Mouse (Mus musculus) ovary, postnatal 14 days (tissue): ENCODE data around the gene Nrg4.
"Not testable (repeated sequence)": the region's sequence is repeated elsewhere in the genome, so short reads cannot be mapped to it uniquely, and the experiment has no call there.

Experiments used
- DNase-seq: peaks from one replicate; pipeline ENCODE4 v3.0.0; 2022; ENCODE audit warnings: low spot score

Nrg4 gene

GRCm38 (mm10) chr9:55252097-55252496 is 74.5 kb downstream of the Nrg4 start:
- not testable (repeated sequence) for DNase-seq

GRCm38 (mm10) chr9:55250595-55251247 is 75.9 kb downstream of the Nrg4 start:
- no peak for DNase-seq

DNA sequence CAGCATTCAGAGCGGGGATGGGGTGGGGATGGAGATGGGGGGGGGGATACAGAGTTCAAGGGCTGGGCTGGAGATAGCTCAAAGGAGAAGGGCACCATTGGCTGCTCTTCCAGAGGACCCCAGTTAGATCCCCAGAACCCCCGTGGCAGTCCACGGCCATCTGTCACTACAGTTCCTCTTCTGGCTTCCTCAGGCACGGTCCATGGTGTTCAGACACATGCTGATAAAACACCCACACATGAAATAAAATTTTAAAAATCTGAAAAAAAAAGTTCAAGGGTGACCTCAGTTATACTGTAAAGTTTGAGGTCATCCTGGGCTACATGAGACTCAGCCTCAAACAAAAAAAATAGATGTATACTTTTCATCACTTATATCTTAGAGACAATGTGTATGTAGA is 78.2 kb downstream of the Nrg4 start:
- no peak for DNase-seq

DNA sequence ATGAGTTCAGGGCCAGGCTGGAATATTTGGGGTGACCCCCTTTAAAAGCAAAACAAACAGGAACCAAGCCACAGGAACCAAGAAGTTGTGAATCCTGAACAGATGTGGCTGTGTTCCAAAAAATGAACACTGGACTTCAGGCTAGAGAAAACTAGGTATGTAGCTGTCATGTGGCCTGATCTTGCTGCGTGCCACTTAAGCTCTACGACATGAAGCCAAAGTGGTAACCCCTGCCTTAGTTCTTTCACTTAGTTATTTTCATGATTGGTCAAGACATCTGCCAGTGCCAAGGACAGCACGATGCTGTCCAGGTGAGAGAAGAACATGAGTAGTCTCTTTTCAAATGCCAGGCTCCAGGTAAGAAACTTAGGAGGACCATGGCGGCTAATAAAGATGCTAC is 79.7 kb downstream of the Nrg4 start:
- no peak for DNase-seq

- no peak for DNase-seq
These were observed 80.2 kb downstream of the Nrg4 start for GRCm38 (mm10) chr9:55246440-55246839.

DNA sequence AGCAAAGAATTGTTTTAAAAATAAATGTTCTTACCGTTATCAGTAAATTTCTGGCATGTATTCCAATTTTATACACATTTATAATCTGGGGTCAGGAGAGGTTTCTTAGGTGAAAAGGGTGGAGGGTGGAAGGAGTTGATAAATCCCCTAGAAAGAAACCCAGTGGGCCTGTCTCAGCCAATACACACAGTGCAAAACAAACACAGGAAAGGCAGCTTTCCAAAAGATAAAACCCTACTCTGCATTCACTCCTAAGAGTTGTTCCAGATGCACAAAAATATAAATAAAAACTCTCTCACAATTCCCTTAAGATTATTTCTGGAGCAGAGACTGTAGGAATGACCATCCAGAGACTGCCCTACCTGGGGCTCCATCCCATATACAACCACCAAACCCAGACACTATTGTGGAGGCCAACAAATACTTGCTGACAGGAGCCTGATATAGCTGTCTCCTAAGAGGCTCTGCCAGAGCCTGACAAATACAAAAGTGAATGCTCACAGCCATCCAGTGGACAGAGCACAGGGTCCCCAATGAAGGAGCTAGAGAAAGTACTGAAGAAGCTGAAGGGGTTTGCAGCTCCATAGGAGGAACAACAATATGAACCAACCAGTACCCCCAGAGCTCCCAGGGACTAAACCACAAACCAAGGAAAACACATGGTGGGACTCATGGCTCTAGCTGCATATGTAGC is 81.4 kb downstream of the Nrg4 start:
- DNase-seq, result not testable (repeated sequence)

- no peak for DNase-seq
These were observed 82.6 kb downstream of the Nrg4 start for GRCm38 (mm10) chr9:55244079-55244478.

DNA sequence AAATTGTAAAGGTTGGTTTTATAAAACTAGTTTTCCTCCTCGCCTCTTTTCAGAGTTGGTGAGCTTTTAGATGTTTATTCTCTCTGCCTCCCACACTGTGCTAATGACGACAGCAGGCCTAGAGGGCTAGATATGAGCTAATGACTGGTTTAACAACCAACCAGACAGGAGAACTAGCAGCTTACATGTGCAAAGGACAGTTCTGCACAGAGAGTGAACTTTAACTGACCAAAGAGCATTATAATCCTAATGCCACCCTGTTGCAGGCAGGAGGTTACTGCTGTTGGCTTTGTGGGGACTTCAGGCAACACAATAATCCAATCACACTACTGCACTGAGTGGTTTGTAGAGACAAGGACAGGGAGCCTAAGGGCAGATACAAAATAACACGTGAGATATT is 83.4 kb downstream of the Nrg4 start:
- no peak for DNase-seq

DNA sequence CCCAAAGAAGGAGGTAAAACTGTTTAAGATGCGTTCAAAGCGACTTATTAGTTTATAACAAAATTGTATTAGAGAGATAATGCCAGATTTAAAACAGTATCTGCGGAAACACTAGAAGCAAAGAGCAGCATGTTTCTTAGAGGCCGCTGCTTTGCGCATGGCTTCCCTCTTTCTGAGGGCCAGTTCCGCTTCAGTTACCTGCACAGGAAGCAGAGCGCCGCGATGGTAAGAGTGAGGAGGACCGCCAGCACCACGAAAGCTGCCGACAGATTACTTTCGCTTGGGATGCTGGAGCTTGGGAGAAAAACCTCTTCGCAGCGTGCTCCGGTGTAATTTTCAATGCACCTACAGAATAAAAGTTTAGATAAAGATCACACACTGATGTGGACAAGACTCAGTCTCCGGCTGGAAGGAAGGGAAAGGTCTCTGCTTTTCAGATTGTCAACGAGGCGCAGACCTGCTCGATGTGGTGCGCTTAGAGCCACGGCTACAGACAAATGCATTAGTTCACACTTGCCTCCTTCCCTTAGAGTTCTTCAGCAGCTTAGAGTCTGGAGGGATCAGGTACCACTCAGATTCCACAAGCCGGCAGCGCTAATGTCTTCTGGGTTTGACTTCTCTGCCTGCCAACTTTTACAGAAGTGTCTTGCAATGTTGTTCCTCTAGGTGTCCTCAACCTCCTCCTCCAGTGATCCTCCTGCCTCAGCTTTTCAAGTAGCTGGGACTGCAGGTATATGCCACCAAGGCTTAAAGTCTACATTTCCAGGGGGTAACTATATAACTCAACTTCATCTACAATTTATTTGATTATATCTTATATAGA is 84.6 kb downstream of the Nrg4 start:
- no peak for DNase-seq

DNA sequence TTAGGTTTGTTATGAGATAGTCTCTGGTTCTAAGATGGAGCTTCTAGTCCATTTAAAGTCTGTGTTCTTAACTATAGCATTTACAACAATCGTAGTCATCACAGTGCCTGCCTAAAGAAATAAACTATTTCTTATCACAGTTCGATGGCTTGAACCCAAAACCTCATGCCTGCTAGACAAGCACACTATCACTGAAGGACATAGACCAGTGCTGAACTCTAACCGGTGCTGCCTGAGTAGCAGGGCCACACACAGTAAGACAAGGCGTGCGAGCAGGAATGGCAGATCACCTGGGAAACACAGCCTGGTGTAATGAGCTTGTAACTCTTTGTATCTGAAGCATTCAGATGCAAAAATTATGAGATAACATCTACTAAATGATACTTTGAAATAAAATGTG is 85.8 kb downstream of the Nrg4 start:
- no peak for DNase-seq

DNA sequence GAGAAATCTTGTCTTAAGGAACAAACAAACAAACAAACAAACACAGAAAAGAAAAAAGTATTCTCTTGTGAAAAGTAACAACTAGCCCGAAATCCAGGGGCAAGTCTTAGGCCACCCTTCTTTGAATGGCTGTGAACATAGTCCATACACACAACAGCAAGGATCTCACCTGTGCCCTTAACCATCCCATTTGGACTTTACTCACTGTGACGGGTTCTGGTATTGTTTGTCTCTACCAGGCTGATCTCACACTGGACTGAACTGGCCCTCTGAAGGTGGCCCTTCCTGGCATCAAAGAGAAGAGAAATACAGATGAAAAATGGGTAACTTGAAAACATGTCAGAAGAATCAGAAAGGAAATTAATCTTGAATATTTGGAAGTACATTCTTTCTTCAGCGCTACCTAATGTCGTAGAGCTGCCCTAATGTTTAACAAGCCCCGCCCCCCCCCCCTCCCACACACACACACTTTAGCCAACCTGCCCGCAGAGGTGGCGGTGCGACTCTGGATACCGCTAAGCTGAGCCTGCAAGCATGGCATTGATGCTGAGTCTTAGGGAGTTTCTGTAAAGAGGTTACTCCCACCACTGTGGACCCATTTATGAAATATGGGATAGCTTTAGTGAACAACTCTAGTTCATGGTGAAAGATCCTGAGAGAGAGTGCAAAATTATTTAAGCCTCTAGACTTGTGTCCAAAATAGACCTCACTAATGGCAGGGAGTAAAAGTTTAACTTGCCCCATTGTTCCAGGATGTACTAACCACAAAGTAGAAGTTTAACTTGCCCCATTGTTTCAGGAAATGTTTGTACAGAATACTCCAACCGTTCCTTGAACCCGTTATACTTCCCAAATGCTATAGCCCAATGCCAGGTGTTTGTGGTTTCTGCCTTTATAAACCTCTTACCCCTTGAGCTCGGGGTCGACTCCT is 90.1 kb downstream of the Nrg4 start:
- DNase-seq, result no peak

DNA sequence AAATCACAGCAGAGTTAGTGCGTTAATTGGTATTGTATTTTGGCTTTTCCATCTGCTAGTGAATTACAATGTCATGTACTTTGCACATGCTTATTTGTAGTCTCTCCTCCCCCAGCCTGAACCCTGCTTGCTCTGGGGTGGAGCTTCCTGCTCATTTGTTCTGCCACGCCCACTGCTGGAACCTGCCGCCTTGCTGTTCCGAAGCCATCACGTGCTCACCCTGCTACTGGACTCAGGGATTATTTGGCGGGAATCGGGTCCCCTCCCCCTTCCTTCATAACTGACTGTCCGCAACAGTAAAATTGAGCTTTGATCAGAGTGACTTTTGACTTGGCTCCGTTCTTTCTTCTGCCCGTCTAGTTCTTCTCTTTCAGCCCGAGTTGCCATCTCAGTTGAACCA is 93.6 kb downstream of the Nrg4 start:
- DNase-seq, result not testable (repeated sequence)

DNA sequence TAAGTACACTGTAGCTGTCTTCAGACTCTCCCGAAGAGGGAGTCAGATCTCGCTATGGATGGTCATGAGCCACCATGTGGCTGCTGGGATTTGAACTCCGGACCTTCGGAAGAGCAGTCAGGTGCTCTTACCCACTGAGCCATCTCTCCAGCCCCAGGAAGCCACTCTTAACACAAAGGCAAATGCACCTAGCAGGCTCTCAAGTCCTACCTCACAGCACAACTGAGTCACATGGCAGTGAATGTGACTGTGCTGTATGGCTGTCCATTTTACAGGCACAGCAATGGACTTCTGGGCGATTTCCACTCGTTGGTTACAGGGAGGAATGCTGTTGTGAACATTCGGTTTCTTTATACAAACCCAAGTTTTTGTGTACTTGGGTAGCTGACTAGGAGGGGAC is 94.1 kb downstream of the Nrg4 start:
- DNase-seq, result no peak

GRCm38 (mm10) chr9:55232110-55232509 is 94.5 kb downstream of the Nrg4 start:
- no peak for DNase-seq

GRCm38 (mm10) chr9:55231544-55231943 is 95.1 kb downstream of the Nrg4 start:
- DNase-seq, result no peak

GRCm38 (mm10) chr9:55229010-55229409 is 97.6 kb downstream of the Nrg4 start:
- no peak for DNase-seq

DNA sequence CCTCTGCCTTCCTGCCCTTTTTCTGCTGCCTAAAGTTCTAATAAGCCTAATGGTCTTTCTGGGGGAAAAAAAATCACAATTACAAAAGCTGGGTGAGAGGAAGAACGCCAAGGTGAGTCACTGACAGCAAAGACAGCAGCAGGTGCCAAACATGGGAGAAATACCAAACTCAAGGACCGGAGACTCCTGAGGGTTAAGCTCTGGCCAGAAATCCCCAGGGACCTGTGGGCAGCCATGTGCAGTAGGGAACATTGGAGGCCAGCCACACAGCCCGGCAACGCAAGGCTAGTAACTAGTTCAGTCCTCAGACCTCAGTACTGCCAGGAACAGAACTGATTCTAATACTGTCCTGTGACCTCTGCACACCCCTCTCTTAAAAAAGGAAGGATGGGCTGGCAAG is 98.5 kb downstream of the Nrg4 start:
- no peak for DNase-seq

- no peak for DNase-seq
These were observed 100.4 kb downstream of the Nrg4 start for GRCm38 (mm10) chr9:55226251-55226650.

GRCm38 (mm10) chr9:55225165-55225737 is 101.4 kb downstream of the Nrg4 start:
- no peak for DNase-seq

GRCm38 (mm10) chr9:55217381-55217780 is 109.3 kb downstream of the Nrg4 start:
- no peak for DNase-seq

DNA sequence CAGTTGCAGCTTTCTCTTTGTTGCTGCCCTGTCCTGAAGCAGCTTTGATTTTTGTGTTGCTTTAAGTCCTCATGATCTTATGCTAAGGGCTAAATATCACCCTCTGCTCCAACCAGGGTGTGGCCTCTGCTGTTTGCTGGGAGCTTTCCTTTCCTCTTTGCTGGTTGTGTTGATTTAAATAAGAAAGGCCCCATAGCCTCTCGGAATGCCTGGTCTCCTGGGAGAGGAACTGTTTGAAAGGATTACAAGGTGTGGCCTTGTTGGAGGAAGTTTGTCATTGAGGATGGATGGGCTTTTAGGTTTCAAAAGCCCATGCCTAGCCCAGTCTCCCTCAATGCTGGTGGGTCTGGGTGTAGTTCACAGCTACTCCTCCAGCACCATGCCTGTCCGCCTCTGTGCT is 110.6 kb downstream of the Nrg4 start:
- no peak for DNase-seq

- no peak for DNase-seq
These were observed 111.0 kb downstream of the Nrg4 start for GRCm38 (mm10) chr9:55215648-55216047.
